Mouse (Mus musculus): Measurements from ENCODE around the gene Rbm43.

DNA sequence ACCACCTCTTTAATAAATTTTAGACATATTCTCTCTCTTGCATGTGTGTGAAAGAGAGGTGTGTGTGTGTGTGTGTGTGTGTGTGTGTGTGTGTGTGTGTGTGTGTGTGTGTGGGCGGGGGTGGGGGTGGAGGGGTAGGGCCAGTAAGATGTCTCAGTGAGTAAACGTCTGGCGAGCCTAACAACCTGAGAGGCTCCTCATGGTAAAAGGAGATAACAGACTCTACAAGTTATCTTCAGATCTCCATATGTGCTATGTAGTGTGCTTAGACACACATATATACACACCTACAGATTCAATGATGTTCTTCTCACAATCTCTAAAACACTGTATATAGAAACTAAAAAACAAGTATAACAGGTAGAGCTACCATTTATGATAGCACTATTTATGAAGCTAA is 3.8 kb upstream of the Rbm43 start:
- TF ChIP-seq CTCF (IDR thresholded peaks at IDR 0.05; ENCODE audit: low read depth), result no peak
- TF ChIP-seq EP300 (IDR thresholded peaks at IDR 0.05; ENCODE audit: low read depth), result peak; percentile 76
